Mouse (Mus musculus) WW6 (cell line): Measurements from ENCODE around the gene Acot4.
"Not testable (repeated sequence)": the region's sequence is repeated elsewhere in the genome, so short reads cannot be mapped to it uniquely, and the experiment has no call there.

Source experiments
- DNase-seq: peaks from one replicate; pipeline ENCODE4 v3.0.0-alpha.2; 2013; ENCODE audit warnings: low read depth, low spot score

The Acot4 gene

DNA sequence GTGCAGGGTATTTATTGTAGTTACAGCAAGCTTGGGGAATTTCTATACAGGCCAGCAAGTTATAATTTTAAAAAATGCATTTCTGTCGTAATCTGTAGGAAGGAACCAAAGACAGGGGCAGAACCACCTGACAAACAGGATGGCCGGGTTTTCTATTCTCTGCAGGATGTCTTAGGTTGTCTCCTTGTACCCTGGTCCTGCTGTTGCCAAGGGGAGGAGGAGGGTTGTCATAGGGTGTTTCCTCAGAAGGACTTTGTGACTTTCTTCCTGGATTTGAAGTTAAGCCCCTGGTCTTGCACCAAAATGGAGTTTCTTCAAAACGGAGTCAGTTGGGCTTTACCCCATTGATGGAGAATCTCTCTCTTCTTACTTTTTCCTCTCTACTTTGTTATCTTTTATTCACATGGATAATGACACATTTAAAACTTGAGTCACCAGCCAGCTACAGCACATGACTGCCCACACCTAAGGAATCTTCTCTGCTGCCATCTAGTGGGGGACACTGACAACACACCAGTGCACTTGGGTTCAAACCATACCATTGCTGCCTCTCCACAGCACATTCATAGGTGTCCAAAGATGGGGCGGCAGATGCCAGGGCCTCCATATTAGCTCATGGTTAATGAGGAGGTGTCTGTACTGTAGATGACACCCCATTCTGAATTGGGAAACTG is 7.4 kb upstream of the Acot4 start:
- no peak for DNase-seq

GRCm38 (mm10) chr12:84032854-84033253 is 5.3 kb upstream of the Acot4 start:
- no peak for DNase-seq

DNA sequence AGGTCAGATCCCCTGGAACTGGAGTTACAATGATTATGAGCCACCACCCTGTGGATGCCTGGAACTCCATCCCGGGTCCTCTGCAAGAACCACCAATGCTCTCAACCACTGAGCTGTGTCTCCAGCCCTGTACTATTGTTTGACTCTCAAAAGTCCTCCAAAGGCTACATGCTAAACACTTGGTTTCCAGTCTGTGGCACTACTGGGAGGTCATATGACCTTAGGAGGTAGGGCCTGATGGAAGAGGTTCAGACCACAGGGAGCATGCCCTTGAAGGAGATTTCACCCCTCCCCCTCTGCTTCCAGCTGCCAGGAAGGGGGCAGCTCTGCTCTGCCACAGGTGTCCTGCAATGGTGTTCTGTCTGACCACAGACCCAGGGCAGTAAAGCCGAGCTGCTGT is 4.9 kb upstream of the Acot4 start:
- not testable (repeated sequence) for DNase-seq

DNA sequence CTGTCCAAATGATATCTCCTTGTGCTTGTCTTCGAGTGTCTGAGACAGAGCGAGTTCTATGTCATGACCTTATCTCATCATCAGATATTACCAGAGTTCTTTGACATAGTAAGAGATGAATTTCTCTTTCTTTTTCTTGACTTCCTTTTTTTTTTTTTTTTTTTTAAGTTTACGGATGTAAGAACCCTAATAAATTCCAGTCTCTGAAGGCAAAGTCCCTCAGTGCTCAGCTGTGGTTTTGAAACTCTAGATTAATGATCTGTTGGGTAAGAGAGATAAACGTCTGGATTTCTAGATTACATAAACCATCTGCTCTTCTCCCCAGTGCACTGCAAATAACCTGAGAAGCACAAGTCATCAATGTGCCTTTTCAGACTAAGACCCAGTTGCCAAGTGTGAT is 4.1 kb upstream of the Acot4 start:
- DNase-seq = no peak

- DNase-seq = not testable (repeated sequence)
Observed at GRCm38 (mm10) chr12:84038691-84039111, 522 bp downstream of the Acot4 start, which contains the start of gene Gm49366. Gm49366 (plus strand) TSS chr12:84038935.

DNA sequence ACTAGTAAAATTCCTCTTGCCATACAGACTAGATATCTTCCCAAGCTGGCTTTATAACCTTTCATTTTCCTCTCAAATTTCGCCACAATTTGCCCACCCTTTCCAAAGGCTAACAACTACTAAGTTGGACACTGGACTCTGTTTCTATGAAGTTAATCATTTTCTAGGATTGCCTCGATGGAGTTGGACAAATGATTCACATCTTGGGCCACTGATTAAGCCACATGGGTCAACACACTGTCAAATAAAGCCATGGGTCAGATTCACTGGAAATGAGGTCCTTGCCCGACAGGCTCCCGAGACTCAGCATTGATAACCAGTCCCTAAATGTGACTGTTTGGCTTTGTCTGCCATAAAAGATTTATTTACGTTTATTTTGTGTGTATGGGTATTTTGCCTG is 4.1 kb downstream of the Acot4 start:
- DNase-seq = no peak

GRCm38 (mm10) chr12:84044045-84044444 is 5.9 kb downstream of the Acot4 start:
- DNase-seq = no peak

DNA sequence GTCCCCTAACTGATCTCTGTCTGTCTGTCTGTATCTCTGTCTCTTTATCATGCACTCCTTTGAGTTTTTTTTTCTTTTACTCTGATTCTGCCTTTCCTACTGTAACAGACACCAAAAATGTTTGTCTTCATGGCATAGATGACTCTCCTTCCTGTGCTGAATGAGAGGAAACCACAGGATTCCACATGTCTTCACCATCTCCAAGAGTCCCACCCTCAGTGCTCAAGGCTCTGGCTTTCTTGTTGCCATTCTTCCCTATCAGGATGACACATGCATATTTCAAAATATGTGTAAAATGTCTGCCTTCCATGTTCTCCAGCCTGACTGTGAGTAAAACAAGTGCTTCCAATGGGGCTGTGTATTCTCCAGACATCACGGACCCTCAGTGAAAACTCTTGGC is 8.7 kb downstream of the Acot4 start:
- no peak for DNase-seq

- not testable (repeated sequence) for DNase-seq
Observed at GRCm38 (mm10) chr12:84050744-84051143, 12.6 kb downstream of the Acot4 start.

DNA sequence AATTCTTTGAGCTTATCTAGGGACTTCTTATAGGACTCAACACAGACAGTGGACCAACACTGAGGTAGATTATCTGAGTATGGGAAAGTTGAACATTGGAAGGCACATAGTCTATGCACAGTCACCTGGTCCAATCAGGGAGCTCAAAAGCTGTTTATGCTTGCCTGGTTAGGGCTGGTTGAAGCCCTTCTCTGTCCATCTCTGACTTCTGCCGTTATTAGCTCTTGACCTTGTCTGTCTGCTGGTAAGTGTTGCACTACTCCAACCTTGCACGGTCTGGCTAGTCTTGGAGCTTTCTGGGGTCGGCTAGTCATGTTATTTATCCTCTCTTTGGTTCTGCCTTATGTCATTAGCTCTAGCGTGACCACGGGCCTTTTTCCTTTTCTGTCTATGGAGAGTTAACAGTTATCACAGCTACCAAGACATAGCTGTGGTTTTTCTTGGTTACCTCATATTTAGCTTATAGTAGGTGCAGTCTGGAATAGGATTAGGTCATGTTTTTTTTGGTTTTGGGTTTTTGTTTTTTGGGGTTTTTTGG is 13.8 kb downstream of the Acot4 start, which contains the start of gene Acot3:
TSS of gene Acot3 (plus strand) at position 208 of the 538 bp plus-strand sequence.
- DNase-seq = no peak

GRCm38 (mm10) chr12:84052609-84053008 is 14.4 kb downstream of the Acot4 start:
- DNase-seq = no peak

- DNase-seq = no peak
Observed at GRCm38 (mm10) chr12:84053173-84053572, 15.0 kb downstream of the Acot4 start.

DNA sequence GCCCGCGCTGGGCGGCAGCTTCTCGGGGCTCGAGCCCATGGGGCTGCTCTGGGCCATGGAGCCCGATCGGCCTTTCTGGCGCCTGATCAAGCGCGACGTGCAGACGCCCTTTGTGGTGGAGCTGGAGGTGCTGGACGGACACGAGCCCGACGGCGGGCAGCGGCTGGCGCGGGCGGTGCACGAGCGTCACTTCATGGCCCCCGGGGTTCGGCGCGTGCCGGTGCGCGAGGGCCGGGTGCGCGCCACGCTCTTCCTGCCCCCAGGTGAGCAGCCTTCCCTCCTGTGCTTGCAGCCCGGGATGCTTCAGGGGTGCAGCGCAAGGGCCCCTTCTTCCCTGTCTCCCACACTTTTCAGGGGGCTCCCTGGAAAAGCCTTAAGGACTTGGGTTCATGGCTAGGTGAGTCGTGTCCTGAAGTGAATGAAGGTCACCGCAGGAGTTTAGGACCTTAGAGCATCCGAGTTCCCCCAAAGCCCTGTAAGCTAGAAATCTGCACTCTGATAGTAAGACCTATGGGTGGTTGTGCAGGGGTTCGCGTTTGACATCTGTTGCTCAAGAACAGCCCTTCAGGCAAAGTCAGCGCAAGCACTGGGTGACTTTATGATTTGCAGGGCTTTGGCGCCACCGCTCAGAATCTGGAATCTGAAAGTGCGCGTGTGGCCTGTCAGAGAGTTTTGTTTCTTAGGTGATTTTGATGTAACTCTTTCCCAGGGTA is 15.7 kb downstream of the Acot4 start:
- no peak for DNase-seq

- DNase-seq = no peak
Observed at GRCm38 (mm10) chr12:84060946-84061345, 22.8 kb downstream of the Acot4 start.

DNA sequence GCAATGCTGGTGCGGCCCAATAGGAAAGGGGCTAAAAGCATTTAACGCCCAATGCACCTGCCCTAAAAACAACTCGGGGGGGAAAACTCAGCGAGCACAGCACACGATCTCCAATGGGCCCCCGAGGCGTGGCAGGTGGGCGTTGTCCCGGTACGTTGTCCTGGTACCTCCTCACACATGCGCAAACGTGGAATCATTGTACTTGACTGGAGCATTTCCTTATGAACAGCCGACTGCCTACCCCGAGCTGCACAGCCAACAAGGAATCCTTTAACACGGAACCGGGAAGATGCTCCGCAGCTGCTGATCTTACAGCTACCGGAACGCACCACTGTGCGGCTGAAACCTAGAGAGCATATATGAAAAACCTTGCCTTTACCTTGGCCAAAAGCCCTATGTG is 24.2 kb downstream of the Acot4 start:
- no peak for DNase-seq

DNA sequence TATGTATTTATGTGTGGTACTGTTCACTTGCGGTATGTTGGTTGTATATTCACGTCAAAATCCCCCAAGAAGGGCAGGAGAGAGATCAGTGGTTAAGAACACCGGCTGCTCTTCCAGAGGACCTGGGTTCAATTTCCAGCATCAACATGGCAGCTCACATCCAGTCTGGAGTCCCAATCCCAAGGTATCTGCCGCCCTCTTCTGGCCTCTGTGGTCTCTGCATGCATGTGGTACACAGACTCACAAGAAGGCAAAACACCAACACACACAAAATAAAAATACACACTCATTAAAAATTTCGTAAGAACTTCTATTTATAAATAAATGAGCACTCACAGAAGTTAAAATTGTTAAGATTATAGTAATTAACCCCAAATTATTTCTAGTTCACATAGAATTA is 25.0 kb downstream of the Acot4 start:
- no peak for DNase-seq

GRCm38 (mm10) chr12:84063833-84064232 is 25.7 kb downstream of the Acot4 start:
- DNase-seq = no peak

DNA sequence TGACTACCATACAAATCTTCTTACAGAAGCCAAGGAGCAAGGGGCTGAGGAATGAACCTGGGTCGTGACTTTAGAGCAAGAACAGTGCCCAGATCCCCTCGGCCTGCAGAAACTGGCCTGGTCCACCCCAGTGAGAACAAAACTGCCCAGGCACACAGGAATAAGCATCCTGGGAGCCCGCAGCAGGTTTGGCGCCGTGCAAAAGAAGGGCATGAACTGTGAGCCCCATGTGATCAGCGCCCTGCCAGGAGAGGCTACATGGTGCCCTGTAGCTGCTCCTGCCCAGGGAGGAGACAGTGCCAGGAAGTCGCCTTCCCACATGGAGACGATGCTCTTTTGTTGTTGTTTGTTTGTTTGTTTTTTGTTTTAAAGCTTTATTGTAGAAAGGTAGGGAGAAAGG is 26.4 kb downstream of the Acot4 start:
- DNase-seq = no peak

DNA sequence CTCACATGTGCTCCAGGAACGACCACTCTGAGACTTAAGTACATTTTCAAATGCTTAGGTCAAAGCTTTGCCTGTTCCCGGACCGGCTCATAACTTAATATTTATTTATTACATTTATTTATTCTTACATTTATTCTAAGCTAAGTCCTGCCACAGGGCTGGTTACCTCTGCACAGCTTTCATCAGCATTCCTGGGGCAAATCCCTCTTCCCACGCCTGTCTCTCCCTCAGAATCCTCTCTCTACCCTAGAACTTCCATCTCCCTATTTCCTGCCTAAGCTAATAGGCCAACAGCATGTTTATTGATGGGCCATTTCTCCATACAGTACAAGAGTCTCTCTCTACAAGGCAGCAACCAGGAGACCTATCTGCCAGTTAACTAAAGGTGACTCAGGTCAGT is 29.6 kb downstream of the Acot4 start:
- DNase-seq = no peak

GRCm38 (mm10) chr12:84068296-84068695 is 30.1 kb downstream of the Acot4 start:
- no peak for DNase-seq

DNA sequence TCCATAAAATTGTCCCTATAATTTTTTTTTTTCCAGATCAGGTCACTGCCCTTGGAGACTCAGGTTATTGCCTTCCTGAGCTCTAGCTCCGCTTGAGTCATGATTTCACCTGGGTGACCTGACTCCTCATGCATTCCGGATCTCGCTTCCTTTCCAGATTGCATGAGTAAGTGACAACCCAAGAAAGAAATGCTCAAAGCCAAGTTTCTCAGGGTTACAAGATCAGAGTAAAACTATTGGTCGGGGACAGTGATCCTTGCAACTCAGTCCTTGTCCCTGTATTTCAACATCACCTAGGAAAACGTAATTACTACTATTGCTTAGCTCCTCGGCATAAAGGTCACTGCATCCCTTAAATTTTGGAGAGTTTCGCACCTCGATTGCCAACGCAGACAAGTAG is 30.8 kb downstream of the Acot4 start, which contains the start of gene Acot5:
TSS of gene Acot5 (plus strand) at position 340 of the 400 bp plus-strand sequence.
- no peak for DNase-seq

DNA sequence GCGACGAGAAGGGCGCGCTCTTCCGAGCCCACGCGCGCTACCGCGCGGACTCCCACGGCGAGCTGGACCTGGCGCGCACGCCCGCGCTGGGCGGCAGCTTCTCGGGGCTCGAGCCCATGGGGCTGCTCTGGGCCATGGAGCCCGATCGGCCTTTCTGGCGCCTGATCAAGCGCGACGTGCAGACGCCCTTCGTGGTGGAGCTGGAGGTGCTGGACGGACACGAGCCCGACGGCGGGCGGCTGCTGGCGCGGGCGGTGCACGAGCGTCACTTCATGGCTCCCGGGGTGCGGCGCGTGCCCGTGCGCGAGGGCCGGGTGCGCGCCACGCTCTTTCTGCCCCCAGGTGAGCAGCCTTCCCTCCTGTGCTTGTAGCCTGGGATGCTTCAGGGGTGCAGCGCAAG is 31.4 kb downstream of the Acot4 start:
- not testable (repeated sequence) for DNase-seq

GRCm38 (mm10) chr12:84071696-84072095 is 33.5 kb downstream of the Acot4 start:
- DNase-seq = no peak
